Mouse (Mus musculus): ENCODE data around the gene Grin2a.

- TF ChIP-seq CTCF (IDR thresholded peaks at IDR 0.05; ENCODE audit: low read depth) (no peak), EP300 (IDR thresholded peaks at IDR 0.05; ENCODE audit: low read depth) (no peak)
Measured at GRCm38 (mm10) chr16:9785821-9786220, 209.5 kb downstream of the Grin2a start.

Data from liver, embryonic 14.5 days (tissue).